ENCODE assay signal across 15 mouse cellular contexts in genomic region chr2:154764828-154765497, GRCm38 (mm10). TPM values are rescaled to one million over a fixed set of nuclear protein-coding genes. Genes with fewer than 3 reads are reported as not detected.
DNase-seq lines count a peak whose midpoint lies in the region; ATAC-seq and TF ChIP-seq lines count a peak whose summit lies in the region.
"Had no signal": no experiment of that assay in that cellular context is flagged by ENCODE, and none has a peak within 500 bp of the region (broad histone marks: within the 10 kb centered on the region; RNA-seq: fewer than 3 reads in every experiment).

No protein-coding gene starts in this region.

- no peak overlapping the region for H3K4me3 ChIP-seq in kidney, postnatal 0 days (replicated peaks; ENCODE audit: low read depth, low read length)
- H3K4me3 ChIP-seq in kidney, embryonic 14.5 days (ENCODE audit: low read length): no peak overlapping the region
- peak overlapping the region; percentile 34 for H3K4me3 ChIP-seq in erythroblast, embryonic 14.5 days (replicated peaks)
- H3K4me3 ChIP-seq: forebrain, embryonic 13.5 days; midbrain, embryonic 15.5 days had no signal

- peak; percentile 46; the same call in 1 of the 2 replicates for TF ChIP-seq CTCF in kidney, postnatal 0 days (IDR thresholded peaks at IDR 0.05; ENCODE audit: low read depth)

- H3K4me2 ChIP-seq in kidney, postnatal 0 days (ENCODE audit: low read length): no peak overlapping the region
- no peak overlapping the region for H3K4me2 ChIP-seq in kidney, embryonic 14.5 days (replicated peaks; ENCODE audit: low read depth, low read length)
- H3K4me2 ChIP-seq: forebrain, embryonic 13.5 days; midbrain, embryonic 15.5 days had no signal

- H3K36me3 ChIP-seq in kidney, postnatal 0 days (ENCODE audit: insufficient read depth, low read length): no peaks in the 10 kb centered on the region
- H3K36me3 ChIP-seq in kidney, embryonic 14.5 days (ENCODE audit: control insufficient read depth, insufficient read depth, low read length): no peaks in the 10 kb centered on the region
- H3K36me3 ChIP-seq in erythroblast, embryonic 14.5 days (ENCODE audit: control insufficient read depth): no peaks in the 10 kb centered on the region
- H3K36me3 ChIP-seq: midbrain, embryonic 15.5 days had no signal

- no peaks in the 10 kb centered on the region for H3K9me3 ChIP-seq in kidney, postnatal 0 days (replicated peaks; ENCODE audit: low read length)
- no peaks in the 10 kb centered on the region for H3K9me3 ChIP-seq in kidney, embryonic 14.5 days (ENCODE audit: control insufficient read depth, low read length)
- no peaks in the 10 kb centered on the region for H3K9me3 ChIP-seq in erythroblast, embryonic 14.5 days (ENCODE audit: control insufficient read depth, low read length)
- H3K9me3 ChIP-seq: forebrain, embryonic 13.5 days; midbrain, embryonic 15.5 days had no signal

- no peak overlapping the region for H3K9ac ChIP-seq in kidney, postnatal 0 days (ENCODE audit: low read depth, low read length)
- H3K9ac ChIP-seq in kidney, embryonic 14.5 days (ENCODE audit: low read depth, low read length): no peak overlapping the region
- H3K9ac ChIP-seq: forebrain, embryonic 13.5 days; midbrain, embryonic 15.5 days had no signal

- no peaks in the 10 kb centered on the region for H3K27me3 ChIP-seq in kidney, postnatal 0 days (ENCODE audit: insufficient read depth, low read length)
- H3K27me3 ChIP-seq in kidney, embryonic 14.5 days (ENCODE audit: control insufficient read depth, insufficient read depth, low read length): no peaks in the 10 kb centered on the region
- no peaks in the 10 kb centered on the region for H3K27me3 ChIP-seq in erythroblast, embryonic 14.5 days (ENCODE audit: control insufficient read depth)
- H3K27me3 ChIP-seq: forebrain, embryonic 13.5 days; midbrain, embryonic 15.5 days had no signal

- no peak overlapping the region for H3K27ac ChIP-seq in kidney, postnatal 0 days
- H3K27ac ChIP-seq in kidney, embryonic 14.5 days (ENCODE audit: low read depth, low read length): no peak overlapping the region; the same call in 1 of the 2 replicates
- H3K27ac ChIP-seq: forebrain, embryonic 13.5 days; midbrain, embryonic 15.5 days had no signal

- DNase-seq in kidney, postnatal 0 days (ENCODE audit: low spot score): peak; percentile 29
- DNase-seq in MEL-GATA-1-ER (ENCODE audit: extremely low read depth, low read depth): peak; percentile 66
- DNase-seq in right cerebral cortex, adult 2 months (ENCODE audit: low spot score in 2 of 2): no peak
- no peak for DNase-seq in ovary, postnatal 36 days (ENCODE audit: low spot score)
- DNase-seq: kidney, adult 8-10 months; thymus, postnatal 25 days had no signal

- WGBS in kidney, postnatal 0 days: 80% methylated on average over 9 of the region's 9 CpGs
- 77% methylated on average over 9 of the region's 9 CpGs for WGBS in kidney, embryonic 14.5 days

- no peaks in the 10 kb centered on the region for H3K4me1 ChIP-seq in kidney, postnatal 0 days (replicated peaks; ENCODE audit: insufficient read depth, low read length)
- H3K4me1 ChIP-seq in kidney, embryonic 14.5 days (ENCODE audit: control insufficient read depth, insufficient read depth, low read length): 0 out of 2 replicates have a peak, but pooled peaks cover 4% of the 10 kb centered on the region
- peaks cover 52% of the 10 kb centered on the region for H3K4me1 ChIP-seq in erythroblast, embryonic 14.5 days (ENCODE audit: control insufficient read depth)
- H3K4me1 ChIP-seq: forebrain, embryonic 13.5 days; midbrain, embryonic 15.5 days had no signal

- ATAC-seq in kidney, postnatal 0 days (replicated peaks; ENCODE audit: low FRiP score, low read depth): no peak
- no peak for ATAC-seq in kidney, embryonic 14.5 days (ENCODE audit: low FRiP score, low TSS enrichment)
- ATAC-seq in megakaryocyte progenitor cell, adult 5-6 weeks (replicated peaks; ENCODE audit: poor library complexity): peak; percentile 65
- ATAC-seq: forebrain, embryonic 13.5 days; midbrain, embryonic 15.5 days had no signal

RNA-seq across cellular contexts. Expression of gene Gm14214, which starts 4.9 kb away (rescaled TPM):
- not detected in 2 replicates for polyA plus RNA-seq in kidney, postnatal 0 days (2015; fragmentation: Nextera tagmentation; extraction: Ambion mirVana)
- polyA plus RNA-seq in kidney, embryonic 14.5 days (2014; fragmentation: Nextera tagmentation; extraction: Ambion mirVana): not detected in 2 replicates
- not detected in 2 replicates for polyA plus RNA-seq in erythroblast, embryonic 14.5 days (2012)
- total RNA-seq in megakaryocyte progenitor cell, adult 5-6 weeks (2015): not detected in 2 replicates
- not detected in 2 replicates for total RNA-seq in megakaryocyte progenitor cell, adult 5-6 weeks (2017)
- total RNA-seq: adrenal gland, postnatal 4 days; common myeloid progenitor, adult 5-6 weeks; left cerebral cortex, postnatal 25 days had no signal
- polyA plus RNA-seq: forebrain, embryonic 13.5 days; heart, embryonic 14.5 days; midbrain, embryonic 15.5 days had no signal

RNA-seq across cellular contexts. Expression of gene Raly, which starts 25.9 kb away (rescaled TPM):
- polyA plus RNA-seq in kidney, postnatal 0 days (2015; fragmentation: Nextera tagmentation; extraction: Ambion mirVana): 31.6 and 33.7 TPM in 2 replicates
- 68.8 and 310 TPM in 2 replicates for polyA plus RNA-seq in kidney, embryonic 14.5 days (2014; fragmentation: Nextera tagmentation; extraction: Ambion mirVana)
- 135 and 142 TPM in 2 replicates for polyA plus RNA-seq in erythroblast, embryonic 14.5 days (2012)
- total RNA-seq in megakaryocyte progenitor cell, adult 5-6 weeks (2015): 95.3 and 110 TPM in 2 replicates
- total RNA-seq in megakaryocyte progenitor cell, adult 5-6 weeks (2017): 163 and 183 TPM in 2 replicates

RNA-seq across cellular contexts. Expression of gene a, which starts 26.2 kb away (rescaled TPM):
- 0.42 and 1.1 TPM in 2 replicates for polyA plus RNA-seq in kidney, postnatal 0 days (2015; fragmentation: Nextera tagmentation; extraction: Ambion mirVana)
- polyA plus RNA-seq in kidney, embryonic 14.5 days (2014; fragmentation: Nextera tagmentation; extraction: Ambion mirVana): not detected in 2 replicates
- polyA plus RNA-seq in erythroblast, embryonic 14.5 days (2012): not detected in 2 replicates
- 0.34 TPM in 1 of 2 replicates, not detected in the other for total RNA-seq in megakaryocyte progenitor cell, adult 5-6 weeks (2015)
- not detected in 2 replicates for total RNA-seq in megakaryocyte progenitor cell, adult 5-6 weeks (2017)
- total RNA-seq: adrenal gland, postnatal 4 days; common myeloid progenitor, adult 5-6 weeks; left cerebral cortex, postnatal 25 days had no signal
- polyA plus RNA-seq: heart, embryonic 14.5 days had no signal

Comparison
In these comparisons a context has a peak if more than half of its experiments do, and no peak if none do; other contexts are left out.
1. DNase-seq: peak in kidney, postnatal 0 days (single experiment) and MEL-GATA-1-ER (single experiment); none in right cerebral cortex, adult 2 months (0 of 2) and ovary, postnatal 36 days (single experiment).